Mouse (Mus musculus): ENCODE measurements around the gene Rnf224.

DNA sequence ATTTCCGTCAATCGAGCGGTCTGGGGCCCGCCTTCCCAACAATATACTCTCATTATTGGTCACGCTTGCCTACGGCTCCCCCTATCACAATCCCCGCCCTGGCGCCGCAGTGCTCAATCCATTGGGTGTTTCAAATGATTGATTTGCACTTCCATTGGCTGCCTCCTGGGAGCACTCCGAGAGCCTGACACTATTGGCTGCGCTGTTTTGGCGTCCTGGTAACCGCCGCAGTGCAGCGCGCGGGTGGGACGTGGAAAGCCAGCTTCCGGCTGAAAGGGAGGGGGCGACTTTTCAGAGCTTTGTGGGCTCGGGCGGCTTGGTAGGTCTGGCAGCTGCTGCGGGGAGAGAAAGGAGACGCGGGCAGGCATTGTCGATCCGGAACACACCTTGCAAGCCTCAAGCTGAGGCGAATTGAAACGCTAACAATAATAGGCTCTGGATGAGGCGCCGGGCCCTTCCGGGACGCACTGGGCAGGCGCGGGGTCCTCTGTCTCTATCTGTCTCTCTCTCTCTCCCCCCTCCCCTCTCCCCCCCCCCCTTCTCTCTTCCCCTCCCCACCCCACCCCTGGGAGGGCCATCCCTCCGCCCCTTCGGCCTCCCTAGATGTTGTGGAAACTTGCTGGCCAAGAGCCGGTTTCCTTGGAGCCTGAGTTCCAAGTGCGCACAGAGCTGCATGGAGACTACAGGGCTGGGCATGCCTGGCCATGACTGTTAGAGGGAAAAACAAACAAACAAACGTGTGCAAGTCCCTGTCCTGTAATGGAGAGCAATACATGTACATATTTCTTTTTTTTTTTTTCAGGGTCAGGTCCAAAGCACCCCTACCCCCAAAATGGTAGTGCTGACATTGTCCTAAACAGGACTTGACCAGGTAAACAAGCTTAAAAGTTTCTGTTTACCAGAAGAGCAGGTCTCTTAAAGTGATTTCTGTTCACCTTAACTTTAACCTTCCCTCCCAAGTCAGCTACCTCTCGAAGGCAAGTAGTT lies 11.5 kb downstream of the Rnf224 start:
- TF ChIP-seq CTCF (IDR thresholded peaks at IDR 0.05; ENCODE audit: low read depth, low read length) (no peak), POLR2A (IDR thresholded peaks at IDR 0.05; ENCODE audit: borderline replicate concordance, low read depth, low read length) (no peak)

All from bone marrow macrophage, adult 2 months (primary cell).